Mouse (Mus musculus): Measurements from ENCODE around the gene Kif26a. TPM values are rescaled to one million over a fixed set of nuclear protein-coding genes. Genes with fewer than 3 reads are reported as not detected.

Kif26a gene
- polyA plus RNA-seq, 1 experiment from 2014 or later = 3.0 TPM

DNA sequence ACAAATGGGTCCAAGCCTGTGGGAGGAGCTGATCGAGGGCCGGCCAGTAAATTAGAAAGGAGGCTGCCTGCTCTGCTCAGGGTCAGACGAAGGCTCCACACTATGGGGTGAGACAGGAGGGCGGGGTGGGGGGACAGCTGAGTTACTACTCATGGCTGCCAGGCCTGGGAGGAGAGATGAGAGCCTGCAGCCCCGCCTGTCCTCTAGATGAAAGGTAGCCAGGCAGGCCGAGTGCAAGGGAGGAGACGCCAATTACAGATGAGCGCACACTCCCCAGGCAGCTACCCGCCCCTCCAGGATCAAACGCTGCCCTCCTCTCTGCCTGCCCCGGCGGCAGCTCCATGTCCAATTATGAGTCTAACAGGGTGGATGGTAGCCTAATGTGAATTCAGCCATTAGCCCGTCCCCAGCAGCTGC, 68.4 kb downstream of the Kif26a start:
- H3K36me3 ChIP-seq = no peaks in the 10 kb centered on the region
- H3K4me1 ChIP-seq (replicated peaks) = 0 out of 2 replicates have a peak, but pooled peaks cover 8% of the 10 kb centered on the region
- ATAC-seq = no peak; the same call in 1 of the 2 replicates
- no peak overlapping the region for H3K4me3 ChIP-seq (replicated peaks)
- H3K9me3 ChIP-seq = no peaks in the 10 kb centered on the region
- H3K4me2 ChIP-seq (replicated peaks) = no peak overlapping the region
- H3K27ac ChIP-seq = no peak overlapping the region
- WGBS = 30% methylated on average over 13 of the region's 13 CpGs
- no peaks in the 10 kb centered on the region for H3K27me3 ChIP-seq (replicated peaks)
- H3K9ac ChIP-seq = no peak overlapping the region

DNA sequence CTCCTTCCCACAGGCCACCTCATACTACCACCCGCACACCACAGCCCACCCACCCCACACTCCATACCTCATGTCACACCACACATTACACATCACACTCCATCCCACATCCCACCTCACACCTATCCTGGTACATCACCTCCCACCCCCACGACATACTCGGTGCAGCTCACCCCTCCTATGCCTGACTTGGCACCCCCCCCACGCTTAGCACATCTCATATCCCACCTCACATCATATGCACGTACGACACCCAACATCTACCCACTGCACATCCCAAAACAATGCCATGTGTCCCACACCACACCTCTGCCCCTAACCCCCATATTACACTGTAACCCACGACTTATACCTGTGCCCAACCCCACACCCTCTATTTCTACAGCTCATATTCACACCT, 69.5 kb downstream of the Kif26a start:
- H3K36me3 ChIP-seq = no peaks in the 10 kb centered on the region
- no peak overlapping the region for H3K4me2 ChIP-seq (replicated peaks)
- no peak overlapping the region for H3K27ac ChIP-seq
- H3K9me3 ChIP-seq = no peaks in the 10 kb centered on the region
- no peaks in the 10 kb centered on the region for H3K27me3 ChIP-seq (replicated peaks)
- H3K9ac ChIP-seq = no peak overlapping the region
- 85% methylated on average over 7 of the region's 7 CpGs for WGBS
- no peak overlapping the region for H3K4me3 ChIP-seq (replicated peaks)
- 0 out of 2 replicates have a peak, but pooled peaks cover 8% of the 10 kb centered on the region for H3K4me1 ChIP-seq (replicated peaks)
- no peak for ATAC-seq

DNA sequence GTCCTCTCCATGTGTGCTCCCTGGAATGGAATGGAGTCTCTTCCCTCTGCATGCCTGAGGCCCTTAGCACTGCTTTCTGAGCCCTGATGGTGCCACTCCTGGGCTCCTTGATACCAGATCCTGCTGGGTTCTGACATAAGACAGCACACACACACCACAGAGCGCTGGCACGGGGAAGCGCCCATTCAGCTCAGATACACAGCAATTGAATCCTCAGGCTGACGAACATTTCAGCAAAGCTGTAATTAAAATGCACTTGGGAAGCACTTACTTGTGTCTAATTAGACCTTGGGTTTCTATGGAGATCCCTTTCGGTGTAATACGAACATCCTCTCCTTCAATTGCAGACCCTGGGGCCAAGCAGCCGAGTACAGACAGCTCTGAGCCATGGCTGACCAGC, 71.0 kb downstream of the Kif26a start:
- Histone ChIP-seq H3K27ac (no peak overlapping the region), H3K4me2 (replicated peaks) (no peak overlapping the region), H3K4me1 (replicated peaks) (0 out of 2 replicates have a peak, but pooled peaks cover 8% of the 10 kb centered on the region), H3K9me3 (no peaks in the 10 kb centered on the region), H3K4me3 (replicated peaks) (no peak overlapping the region), H3K36me3 (no peaks in the 10 kb centered on the region), H3K9ac (no peak overlapping the region), H3K27me3 (replicated peaks) (no peaks in the 10 kb centered on the region)
- ATAC-seq = no peak
- 75% methylated on average over 7 of the region's 7 CpGs for WGBS

- 0 out of 2 replicates have a peak, but pooled peaks have one; percentile 37 for ATAC-seq
- no peaks in the 10 kb centered on the region for H3K27me3 ChIP-seq (replicated peaks)
- 46% methylated on average over 3 of the region's 3 CpGs for WGBS
Measured at GRCm38 (mm10) chr12:112217681-112218080, 71.7 kb downstream of the Kif26a start.

DNA sequence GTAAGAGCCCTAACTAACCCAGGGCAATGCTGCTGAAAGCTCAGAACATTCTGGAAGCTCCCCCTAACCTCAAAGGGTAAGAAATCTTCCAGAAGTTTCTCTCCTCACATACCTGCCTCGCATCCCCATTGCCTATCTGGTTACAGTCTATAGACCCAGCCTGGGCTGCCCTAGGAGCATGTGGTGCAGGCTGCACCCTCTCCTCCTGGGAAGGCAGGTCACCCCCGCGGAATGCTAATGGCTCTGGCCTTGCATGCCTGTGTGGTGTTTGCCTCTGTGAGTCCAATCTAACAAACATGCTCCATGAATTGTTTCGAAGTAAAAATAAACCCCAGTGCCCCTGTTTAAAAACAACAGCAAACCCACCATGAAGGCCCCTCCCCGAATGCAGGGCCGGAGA, 75.3 kb downstream of the Kif26a start:
- ATAC-seq = no peak
- no peak overlapping the region for H3K4me3 ChIP-seq (replicated peaks)
- H3K4me1 ChIP-seq (replicated peaks) = 0 out of 2 replicates have a peak, but pooled peaks cover 8% of the 10 kb centered on the region
- WGBS = 57% methylated on average over 6 of the region's 6 CpGs
- H3K27ac ChIP-seq = no peak overlapping the region
- H3K9ac ChIP-seq = no peak overlapping the region
- H3K36me3 ChIP-seq = no peaks in the 10 kb centered on the region
- H3K4me2 ChIP-seq (replicated peaks) = no peak overlapping the region
- no peaks in the 10 kb centered on the region for H3K27me3 ChIP-seq (replicated peaks)
- H3K9me3 ChIP-seq = no peaks in the 10 kb centered on the region

More at GRCm38 (mm10) chr12:112217681-112218080, 71.7 kb downstream of the Kif26a start:
- H3K27ac ChIP-seq = no peak overlapping the region
- no peak overlapping the region for H3K9ac ChIP-seq
- no peaks in the 10 kb centered on the region for H3K36me3 ChIP-seq
- H3K4me3 ChIP-seq (replicated peaks) = no peak overlapping the region
- no peaks in the 10 kb centered on the region for H3K9me3 ChIP-seq
- H3K4me1 ChIP-seq (replicated peaks) = 0 out of 2 replicates have a peak, but pooled peaks cover 8% of the 10 kb centered on the region
- no peak overlapping the region for H3K4me2 ChIP-seq (replicated peaks)

DNA sequence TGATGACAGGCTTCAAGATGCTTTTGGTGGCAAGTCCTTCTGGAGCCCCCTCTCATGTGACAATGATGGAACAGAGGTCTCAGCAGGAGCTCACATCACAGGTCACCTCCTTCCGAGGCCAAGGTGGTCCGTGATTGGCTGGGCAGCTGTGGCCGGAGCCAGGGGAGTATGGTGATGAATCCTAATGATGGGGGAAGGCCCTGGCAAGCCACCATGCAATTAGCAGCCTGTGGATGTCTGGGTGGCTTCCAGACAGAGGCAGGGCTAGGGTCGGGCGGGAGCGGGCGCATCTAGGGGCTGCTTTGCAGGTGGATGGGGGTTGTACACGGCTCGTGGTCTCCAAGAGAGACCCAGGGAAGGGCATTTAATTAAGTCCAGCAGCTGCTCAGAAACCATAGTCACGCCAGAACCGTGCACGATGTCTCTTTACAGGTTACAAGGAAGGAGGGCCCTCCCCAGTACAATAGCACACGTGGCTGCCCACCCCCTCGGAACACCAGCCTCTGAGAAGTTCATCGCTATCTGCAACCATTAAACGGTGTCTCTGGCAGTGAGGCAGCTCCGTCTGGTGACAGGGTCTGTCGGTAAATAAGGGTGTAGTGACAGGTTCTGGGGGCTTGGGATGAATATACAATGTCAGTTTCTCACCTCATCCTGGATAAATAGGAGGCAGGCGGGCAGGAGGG, 75.9 kb downstream of the Kif26a start:
- WGBS = 38% methylated on average over 19 of the region's 19 CpGs
- Histone ChIP-seq H3K4me2 (replicated peaks) (no peak overlapping the region), H3K9ac (no peak overlapping the region)

DNA sequence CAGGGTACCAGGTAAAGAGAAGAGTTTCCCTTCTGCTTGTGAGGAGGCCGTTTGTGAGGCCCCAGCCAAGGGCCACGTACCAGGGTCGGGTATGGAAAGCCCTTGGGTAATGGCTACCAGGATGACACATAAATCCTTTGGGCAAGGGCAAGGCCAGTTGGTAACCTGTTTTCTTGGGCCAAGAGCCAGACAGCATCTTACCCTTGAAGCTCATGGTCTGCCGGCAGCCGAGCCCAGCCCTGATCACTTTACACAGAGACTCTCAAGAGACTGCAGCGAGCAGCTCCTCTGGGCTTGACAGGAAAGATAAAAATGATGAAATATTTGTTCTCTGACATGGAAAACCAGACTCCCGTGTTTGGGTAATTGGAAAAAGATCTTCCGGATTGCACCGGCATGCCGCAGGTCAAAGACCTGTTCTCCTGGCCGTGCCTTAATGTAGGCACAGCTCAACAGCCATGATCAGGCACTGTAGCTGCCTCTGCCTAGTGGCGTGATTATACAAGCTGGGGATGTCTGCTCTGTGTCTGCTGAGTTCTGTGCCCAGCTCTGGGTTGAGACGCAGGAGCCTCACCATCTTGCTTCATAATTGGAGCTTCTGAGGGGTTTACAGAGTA, 77.8 kb downstream of the Kif26a start:
- Histone ChIP-seq H3K4me1 (replicated peaks) (no peaks in the 10 kb centered on the region), H3K4me3 (replicated peaks) (no peak overlapping the region), H3K36me3 (no peaks in the 10 kb centered on the region), H3K9me3 (no peaks in the 10 kb centered on the region), H3K9ac (no peak overlapping the region), H3K27ac (no peak overlapping the region), H3K4me2 (replicated peaks) (no peak overlapping the region), H3K27me3 (replicated peaks) (no peaks in the 10 kb centered on the region)
- no peak for ATAC-seq
- 51% methylated on average over 13 of the region's 13 CpGs for WGBS

More for the DNA sequence above, 75.9 kb downstream of the Kif26a start:
- ATAC-seq = no peak
- Histone ChIP-seq H3K27me3 (replicated peaks) (no peaks in the 10 kb centered on the region), H3K27ac (no peak overlapping the region), H3K36me3 (no peaks in the 10 kb centered on the region), H3K4me3 (replicated peaks) (no peak overlapping the region), H3K4me1 (replicated peaks) (0 out of 2 replicates have a peak, but pooled peaks cover 8% of the 10 kb centered on the region), H3K9me3 (no peaks in the 10 kb centered on the region)

DNA sequence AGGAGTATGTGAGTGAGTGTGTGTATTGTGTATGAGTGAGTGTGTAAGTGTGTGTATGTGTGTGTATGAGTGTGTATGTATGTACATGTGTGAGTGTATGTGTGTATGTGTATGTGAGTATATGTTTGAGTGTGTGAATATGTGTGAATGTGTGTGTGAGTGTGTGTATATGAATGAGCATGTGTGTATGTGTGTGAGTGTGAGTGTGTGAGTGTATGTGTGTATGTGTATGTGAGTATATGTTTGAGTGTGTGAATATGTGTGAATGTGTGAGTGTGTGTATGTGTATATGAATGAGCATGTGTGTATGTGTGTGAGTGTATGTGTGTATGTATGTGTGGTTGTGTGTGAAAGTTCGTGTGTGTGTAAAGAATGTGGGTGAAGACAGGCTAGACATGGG, 80.2 kb downstream of the Kif26a start:
- H3K9ac ChIP-seq = no peak overlapping the region
- H3K36me3 ChIP-seq = no peaks in the 10 kb centered on the region
- H3K4me2 ChIP-seq (replicated peaks) = no peak overlapping the region
- H3K9me3 ChIP-seq = no peaks in the 10 kb centered on the region
- H3K4me1 ChIP-seq (replicated peaks) = no peaks in the 10 kb centered on the region
- H3K27me3 ChIP-seq (replicated peaks) = no peaks in the 10 kb centered on the region
- 81% methylated on average over 1 of the region's 1 CpGs for WGBS
- no peak overlapping the region for H3K27ac ChIP-seq
- no peak overlapping the region for H3K4me3 ChIP-seq (replicated peaks)
- ATAC-seq = no peak

DNA sequence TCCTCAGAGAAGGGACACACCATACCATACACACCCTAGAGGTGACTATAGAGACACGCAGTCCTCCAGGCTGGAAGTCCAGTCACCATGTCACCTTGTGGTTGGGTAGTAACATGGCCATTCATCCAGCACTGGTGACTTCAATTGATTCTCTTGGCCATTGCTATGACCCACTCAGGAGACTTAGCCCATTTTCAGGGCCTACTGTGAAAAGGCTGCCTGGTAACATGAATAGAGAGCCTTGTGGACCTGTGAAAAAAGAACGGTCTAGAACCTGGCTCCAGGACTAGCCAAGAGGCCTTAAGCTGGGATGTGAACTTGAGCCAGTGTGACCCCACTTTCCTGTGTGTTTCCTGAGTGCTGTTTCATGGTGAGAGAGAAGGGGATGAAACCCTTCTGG, 80.6 kb downstream of the Kif26a start:
- Histone ChIP-seq H3K9me3 (no peaks in the 10 kb centered on the region), H3K4me3 (replicated peaks) (no peak overlapping the region), H3K4me1 (replicated peaks) (no peaks in the 10 kb centered on the region), H3K9ac (no peak overlapping the region), H3K36me3 (no peaks in the 10 kb centered on the region), H3K4me2 (replicated peaks) (no peak overlapping the region), H3K27ac (no peak overlapping the region), H3K27me3 (replicated peaks) (no peaks in the 10 kb centered on the region)
- 95% methylated on average over 2 of the region's 2 CpGs for WGBS
- no peak for ATAC-seq

DNA sequence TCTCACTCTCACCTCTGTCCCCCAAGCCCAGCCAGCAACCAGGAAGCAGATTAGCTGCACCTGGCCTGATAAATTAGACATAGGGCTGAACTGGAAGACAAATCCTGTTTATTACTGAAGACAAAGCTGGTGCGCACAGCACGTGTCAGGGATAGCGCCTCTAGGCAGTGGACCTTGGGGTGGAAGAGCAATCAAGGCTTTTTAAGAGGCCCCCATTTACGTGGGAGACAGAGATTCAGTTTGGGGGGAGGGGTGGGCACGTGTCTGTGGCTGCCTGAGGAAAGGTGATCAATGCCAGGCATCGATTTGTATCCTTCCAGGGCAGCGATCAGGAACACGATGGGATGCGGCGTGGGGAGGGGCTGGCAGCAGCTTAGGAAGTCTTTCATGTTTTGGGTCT, 83.1 kb downstream of the Kif26a start:
- Histone ChIP-seq H3K36me3 (no peaks in the 10 kb centered on the region), H3K4me1 (replicated peaks) (peaks cover 3% of the 10 kb centered on the region; the same call in 1 of the 2 replicates), H3K9ac (no peak overlapping the region), H3K27me3 (replicated peaks) (no peaks in the 10 kb centered on the region), H3K27ac (no peak overlapping the region), H3K9me3 (no peaks in the 10 kb centered on the region), H3K4me3 (replicated peaks) (no peak overlapping the region), H3K4me2 (replicated peaks) (no peak overlapping the region)
- ATAC-seq = no peak
- 43% methylated on average over 10 of the region's 10 CpGs for WGBS

DNA sequence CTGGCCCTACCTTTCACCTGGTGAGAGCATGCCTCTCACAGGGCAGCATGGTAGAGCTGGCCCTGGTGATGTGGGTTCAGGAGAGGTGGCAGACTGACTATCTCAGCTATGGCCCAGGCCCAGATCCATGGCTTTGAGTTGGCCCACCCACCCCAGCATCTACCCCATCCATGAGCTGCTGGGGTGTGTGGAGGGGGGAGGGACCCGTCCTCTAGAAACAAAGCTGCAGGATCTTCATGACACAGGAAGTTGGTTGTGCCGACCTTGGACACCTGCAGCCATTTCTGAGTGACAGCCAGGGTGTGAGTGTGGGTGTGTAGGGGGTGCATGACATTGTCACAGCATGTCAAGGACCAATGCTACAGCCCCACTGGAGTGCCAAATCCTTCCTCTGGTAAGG, 84.2 kb downstream of the Kif26a start:
- ATAC-seq = no peak

More for the DNA sequence above, 84.2 kb downstream of the Kif26a start:
- no peak overlapping the region for H3K9ac ChIP-seq
- H3K27me3 ChIP-seq (replicated peaks) = no peaks in the 10 kb centered on the region
- H3K9me3 ChIP-seq = no peaks in the 10 kb centered on the region
- H3K27ac ChIP-seq = no peak overlapping the region
- no peak overlapping the region for H3K4me2 ChIP-seq (replicated peaks)
- H3K36me3 ChIP-seq = no peaks in the 10 kb centered on the region
- no peak overlapping the region for H3K4me3 ChIP-seq (replicated peaks)
- 54% methylated on average over 2 of the region's 2 CpGs for WGBS
- peaks cover 3% of the 10 kb centered on the region; the same call in 1 of the 2 replicates for H3K4me1 ChIP-seq (replicated peaks)
